Mouse (Mus musculus) liver, adult 2 months (tissue): Measurements from ENCODE around the gene Il3.

Experiments used
- CTCF ChIP-seq: fragments of 200-500 bp; IDR thresholded peaks from 2 replicates; pipeline ENCODE4 v1.5.1; 2011; ENCODE audit warnings: low read depth, low read length, control low read depth
- POLR2A ChIP-seq: fragments of 200-500 bp; IDR thresholded peaks from 2 replicates; pipeline ENCODE4 v1.6.1; 2011; ENCODE audit warnings: low read length, control low read depth; ENCODE audit not compliant: insufficient read depth; ENCODE audit errors: extremely low read depth

- TF ChIP-seq CTCF: no peak
- no peak for TF ChIP-seq POLR2A
Observed at GRCm38 (mm10) chr11:54305331-54305730, 38.3 kb upstream of the Il3 start.
